Mouse (Mus musculus): ENCODE measurements around the gene Cwc22. TPM values are rescaled to one million over a fixed set of nuclear protein-coding genes. Genes with fewer than 3 reads are reported as not detected.

Cwc22 gene
- 36.8 TPM in 2 replicates for polyA plus RNA-seq (2014; fragmentation: Nextera tagmentation; extraction: Ambion mirVana)

GRCm38 (mm10) chr2:77945596-77946485 is at the start of gene Cwc22:
Gene Cwc22, minus strand, starts transcription at chr2:77946375.
- H3K4me2 ChIP-seq (ENCODE audit: low read depth) = peak within 1 kb of the TSS; percentile 57
- no peaks in the 10 kb centered on the region for H3K4me1 ChIP-seq (ENCODE audit: control insufficient read depth, insufficient read depth, low read length)
- H3K9me3 ChIP-seq (ENCODE audit: control insufficient read depth, low read length) = no peaks in the 10 kb centered on the region
- WGBS = under 1% methylated on average over 55 of the region's 55 CpGs
- peak within 1 kb of the TSS; percentile 77 for H3K4me3 ChIP-seq (ENCODE audit: low read depth, low read length)
- no peaks in the 10 kb centered on the region for H3K27me3 ChIP-seq (ENCODE audit: control insufficient read depth, insufficient read depth, low read length)
- H3K27ac ChIP-seq (ENCODE audit: low read depth, low read length) = peak within 1 kb of the TSS; percentile 55; the same call in 1 of the 2 replicates
- DNase-seq (ENCODE audit: low spot score) (peak; percentile 90), ATAC-seq (ENCODE audit: insufficient read depth, low FRiP score, low TSS enrichment) (peak; percentile 88)
- no peaks in the 10 kb centered on the region for H3K36me3 ChIP-seq (ENCODE audit: control insufficient read depth, insufficient read depth, low read length)
- peak within 1 kb of the TSS; percentile 88 for H3K9ac ChIP-seq (ENCODE audit: low read length)

DNA sequence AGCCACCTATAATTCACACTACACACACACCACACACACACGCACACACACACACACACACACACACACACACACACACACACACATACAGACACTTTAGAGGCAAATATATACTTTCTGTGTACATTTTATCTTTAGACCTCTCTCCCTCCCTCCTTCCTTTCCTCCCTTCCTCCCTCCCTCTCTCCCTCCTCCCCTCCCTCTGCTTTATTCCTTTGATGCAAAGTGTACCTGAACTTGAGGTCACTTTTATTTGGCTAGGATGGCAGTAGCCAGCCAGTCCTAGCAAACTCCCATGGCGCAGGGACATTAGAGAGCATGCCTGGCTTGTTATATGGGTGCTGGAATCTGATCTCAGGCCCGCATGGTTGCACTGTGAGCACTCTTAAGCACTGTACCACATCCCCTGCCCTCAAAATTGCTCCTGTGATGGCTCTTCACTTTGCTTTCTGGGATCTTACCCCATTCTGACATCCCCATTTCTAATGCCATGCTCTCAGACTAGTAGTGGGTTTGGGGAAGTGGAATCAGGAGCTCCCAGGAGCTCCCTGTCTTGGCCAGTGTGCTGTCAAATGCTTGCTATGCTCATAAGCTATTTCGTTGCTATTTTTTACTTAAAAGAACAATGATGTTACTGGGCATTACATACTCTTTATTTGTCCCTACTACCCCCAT is 47.7 kb upstream of the Cwc22 start:
- no peaks in the 10 kb centered on the region for H3K9me3 ChIP-seq (ENCODE audit: control insufficient read depth, low read length)
- H3K27me3 ChIP-seq (ENCODE audit: control insufficient read depth, insufficient read depth, low read length) = no peaks in the 10 kb centered on the region

GRCm38 (mm10) chr2:77992951-77993604 is 46.9 kb upstream of the Cwc22 start:
- Histone ChIP-seq H3K9me3 (ENCODE audit: control insufficient read depth, low read length) (no peaks in the 10 kb centered on the region), H3K27me3 (ENCODE audit: control insufficient read depth, insufficient read depth, low read length) (no peaks in the 10 kb centered on the region), H3K4me1 (ENCODE audit: control insufficient read depth, insufficient read depth, low read length) (no peaks in the 10 kb centered on the region), H3K4me2 (ENCODE audit: low read depth) (no peak overlapping the region), H3K27ac (ENCODE audit: low read depth, low read length) (no peak overlapping the region), H3K36me3 (ENCODE audit: control insufficient read depth, insufficient read depth, low read length) (no peaks in the 10 kb centered on the region), H3K4me3 (ENCODE audit: low read depth, low read length) (no peak overlapping the region), H3K9ac (ENCODE audit: low read length) (no peak overlapping the region)
- no peak for ATAC-seq (ENCODE audit: insufficient read depth, low FRiP score, low TSS enrichment)
- 86% methylated on average over 3 of the region's 3 CpGs for WGBS
- DNase-seq (ENCODE audit: low spot score) = no peak

More for the DNA sequence above, 47.7 kb upstream of the Cwc22 start:
- WGBS = 75% methylated on average over 4 of the region's 4 CpGs
- Histone ChIP-seq H3K9ac (ENCODE audit: low read length) (no peak overlapping the region), H3K36me3 (ENCODE audit: control insufficient read depth, insufficient read depth, low read length) (no peaks in the 10 kb centered on the region), H3K4me1 (ENCODE audit: control insufficient read depth, insufficient read depth, low read length) (no peaks in the 10 kb centered on the region), H3K27ac (ENCODE audit: low read depth, low read length) (no peak overlapping the region), H3K4me3 (ENCODE audit: low read depth, low read length) (no peak overlapping the region), H3K4me2 (ENCODE audit: low read depth) (no peak overlapping the region)
- DNase-seq (ENCODE audit: low spot score) = no peak
- ATAC-seq (ENCODE audit: insufficient read depth, low FRiP score, low TSS enrichment) = no peak

- H3K9me3 ChIP-seq (ENCODE audit: control insufficient read depth, low read length) = no peaks in the 10 kb centered on the region
- H3K36me3 ChIP-seq (ENCODE audit: control insufficient read depth, insufficient read depth, low read length) = no peaks in the 10 kb centered on the region
- H3K4me1 ChIP-seq (ENCODE audit: control insufficient read depth, insufficient read depth, low read length) = no peaks in the 10 kb centered on the region
- no peak overlapping the region for H3K4me3 ChIP-seq (ENCODE audit: low read depth, low read length)
- ATAC-seq (ENCODE audit: insufficient read depth, low FRiP score, low TSS enrichment) (no peak), DNase-seq (ENCODE audit: low spot score) (no peak)
- H3K27me3 ChIP-seq (ENCODE audit: control insufficient read depth, insufficient read depth, low read length) = no peaks in the 10 kb centered on the region
- H3K9ac ChIP-seq (ENCODE audit: low read length) = no peak overlapping the region
- H3K27ac ChIP-seq (ENCODE audit: low read depth, low read length) = no peak overlapping the region
- no peak overlapping the region for H3K4me2 ChIP-seq (ENCODE audit: low read depth)
- WGBS = 64% methylated on average over 2 of the region's 2 CpGs
These were observed 44.6 kb upstream of the Cwc22 start for GRCm38 (mm10) chr2:77990820-77991219.

DNA sequence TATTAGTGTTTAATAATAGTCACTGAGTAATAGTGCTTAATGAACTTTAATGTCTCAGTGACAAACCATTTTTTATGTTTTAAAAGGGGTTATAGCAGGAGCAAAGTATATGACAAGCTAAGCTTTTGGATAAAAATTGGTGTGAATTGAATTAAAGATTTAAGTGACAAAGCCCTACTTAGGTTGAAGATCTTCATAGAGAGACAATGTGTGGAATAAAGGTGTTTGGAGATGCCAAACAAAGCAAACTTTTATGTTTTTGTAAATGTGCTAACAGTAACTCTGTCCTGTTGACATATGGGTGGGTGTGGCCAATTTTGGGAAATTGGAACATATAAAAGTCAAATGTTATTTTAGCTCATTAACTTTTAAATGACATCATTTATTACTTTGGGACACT is 43.9 kb upstream of the Cwc22 start:
- Histone ChIP-seq H3K36me3 (ENCODE audit: control insufficient read depth, insufficient read depth, low read length) (no peaks in the 10 kb centered on the region), H3K4me1 (ENCODE audit: control insufficient read depth, insufficient read depth, low read length) (no peaks in the 10 kb centered on the region), H3K4me2 (ENCODE audit: low read depth) (no peak overlapping the region), H3K4me3 (ENCODE audit: low read depth, low read length) (no peak overlapping the region), H3K27me3 (ENCODE audit: control insufficient read depth, insufficient read depth, low read length) (no peaks in the 10 kb centered on the region), H3K27ac (ENCODE audit: low read depth, low read length) (no peak overlapping the region), H3K9me3 (ENCODE audit: control insufficient read depth, low read length) (no peaks in the 10 kb centered on the region), H3K9ac (ENCODE audit: low read length) (no peak overlapping the region)
- ATAC-seq (ENCODE audit: insufficient read depth, low FRiP score, low TSS enrichment) = no peak
- DNase-seq (ENCODE audit: low spot score) = no peak

- ATAC-seq (ENCODE audit: insufficient read depth, low FRiP score, low TSS enrichment) (no peak), DNase-seq (ENCODE audit: low spot score) (no peak)
- Histone ChIP-seq H3K4me3 (ENCODE audit: low read depth, low read length) (no peak overlapping the region), H3K4me1 (ENCODE audit: control insufficient read depth, insufficient read depth, low read length) (no peaks in the 10 kb centered on the region), H3K27me3 (ENCODE audit: control insufficient read depth, insufficient read depth, low read length) (no peaks in the 10 kb centered on the region), H3K9me3 (ENCODE audit: control insufficient read depth, low read length) (no peaks in the 10 kb centered on the region), H3K4me2 (ENCODE audit: low read depth) (no peak overlapping the region), H3K36me3 (ENCODE audit: control insufficient read depth, insufficient read depth, low read length) (no peaks in the 10 kb centered on the region), H3K9ac (ENCODE audit: low read length) (no peak overlapping the region), H3K27ac (ENCODE audit: low read depth, low read length) (no peak overlapping the region)
- WGBS = 79% methylated on average over 1 of the region's 1 CpGs
These were observed 43.2 kb upstream of the Cwc22 start for GRCm38 (mm10) chr2:77989390-77989789.

DNA sequence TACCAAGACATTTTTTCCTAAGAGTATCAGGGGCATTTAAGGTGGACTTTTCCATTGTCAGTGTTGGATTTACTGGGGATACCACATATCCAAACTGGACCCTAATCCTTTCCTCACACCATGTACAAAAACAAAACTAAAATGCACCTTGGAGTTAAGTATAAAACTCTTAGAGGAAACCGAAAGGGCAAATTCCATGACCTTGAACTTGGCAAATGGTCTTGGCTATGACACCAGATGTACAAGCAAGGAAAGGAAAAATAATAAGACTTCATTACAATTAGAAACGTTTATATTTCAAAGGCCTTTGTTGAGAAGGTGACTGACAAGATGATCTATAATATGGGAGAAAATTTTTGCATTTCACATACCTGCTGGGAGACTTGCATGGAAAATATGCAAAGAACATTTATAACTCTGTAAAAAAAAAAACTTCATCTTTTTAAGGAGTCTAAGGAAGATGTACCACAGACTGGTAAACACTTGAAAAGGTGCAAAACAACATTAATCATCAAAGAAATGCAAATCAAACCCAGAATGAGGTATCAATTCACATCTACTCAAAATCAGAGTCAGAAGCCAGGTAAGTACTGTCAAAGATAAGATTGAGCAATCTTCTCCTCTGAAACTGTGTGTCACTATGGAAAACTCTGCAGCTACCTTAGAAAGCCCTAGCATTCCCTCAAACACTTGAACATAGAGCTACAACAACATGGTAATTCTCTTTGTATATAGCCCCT is 40.0 kb upstream of the Cwc22 start:
- no peak for DNase-seq (ENCODE audit: low spot score)
- Histone ChIP-seq H3K9me3 (ENCODE audit: control insufficient read depth, low read length) (no peaks in the 10 kb centered on the region), H3K27ac (ENCODE audit: low read depth, low read length) (no peak overlapping the region), H3K36me3 (ENCODE audit: control insufficient read depth, insufficient read depth, low read length) (no peaks in the 10 kb centered on the region), H3K4me2 (ENCODE audit: low read depth) (no peak overlapping the region), H3K27me3 (ENCODE audit: control insufficient read depth, insufficient read depth, low read length) (no peaks in the 10 kb centered on the region), H3K9ac (ENCODE audit: low read length) (no peak overlapping the region), H3K4me3 (ENCODE audit: low read depth, low read length) (no peak overlapping the region), H3K4me1 (ENCODE audit: control insufficient read depth, insufficient read depth, low read length) (no peaks in the 10 kb centered on the region)
- no peak for ATAC-seq (ENCODE audit: insufficient read depth, low FRiP score, low TSS enrichment)
- WGBS = 78% methylated on average over 2 of the region's 2 CpGs

- DNase-seq (ENCODE audit: low spot score) = no peak
- Histone ChIP-seq H3K9ac (ENCODE audit: low read length) (no peak overlapping the region), H3K4me2 (ENCODE audit: low read depth) (no peak overlapping the region), H3K4me1 (ENCODE audit: control insufficient read depth, insufficient read depth, low read length) (no peaks in the 10 kb centered on the region), H3K4me3 (ENCODE audit: low read depth, low read length) (no peak overlapping the region), H3K9me3 (ENCODE audit: control insufficient read depth, low read length) (no peaks in the 10 kb centered on the region), H3K36me3 (ENCODE audit: control insufficient read depth, insufficient read depth, low read length) (no peaks in the 10 kb centered on the region), H3K27ac (ENCODE audit: low read depth, low read length) (no peak overlapping the region), H3K27me3 (ENCODE audit: control insufficient read depth, insufficient read depth, low read length) (no peaks in the 10 kb centered on the region)
- no peak for ATAC-seq (ENCODE audit: insufficient read depth, low FRiP score, low TSS enrichment)
- WGBS = 81% methylated on average over 4 of the region's 4 CpGs
These were observed 38.0 kb upstream of the Cwc22 start for GRCm38 (mm10) chr2:77984209-77984608.
